Mouse (Mus musculus): ENCODE data around the gene Iars2.
A peak's percentile ranks its signal among the peaks of the same experiment; 100 is the strongest.

Iars2 gene

GRCm38 (mm10) chr1:185328721-185329610, at the start of gene Iars2:
Gene Iars2, minus strand, starts transcription at chr1:185329396.
- DNase-seq (ENCODE audit: extremely low read depth, insufficient read length, low spot score) = peak; percentile 93

- no peak for DNase-seq (ENCODE audit: extremely low read depth, insufficient read length, low spot score)
These were observed 48.2 kb upstream of the Iars2 start for GRCm38 (mm10) chr1:185377429-185377828.

- DNase-seq (ENCODE audit: extremely low read depth, insufficient read length, low spot score) = peak; percentile 62
These were observed 47.2 kb upstream of the Iars2 start for GRCm38 (mm10) chr1:185376390-185376789.

GRCm38 (mm10) chr1:185369979-185370378, 40.8 kb upstream of the Iars2 start:
- DNase-seq (ENCODE audit: extremely low read depth, insufficient read length, low spot score) = no peak

- DNase-seq (ENCODE audit: extremely low read depth, insufficient read length, low spot score) = no peak
These were observed 38.2 kb upstream of the Iars2 start for GRCm38 (mm10) chr1:185367383-185367782.

- no peak for DNase-seq (ENCODE audit: extremely low read depth, insufficient read length, low spot score)
These were observed 35.0 kb upstream of the Iars2 start for GRCm38 (mm10) chr1:185364183-185364540.

- DNase-seq (ENCODE audit: extremely low read depth, insufficient read length, low spot score) = peak; percentile 61
These were observed 34.5 kb upstream of the Iars2 start for GRCm38 (mm10) chr1:185363526-185364182.

GRCm38 (mm10) chr1:185362677-185363520, 33.7 kb upstream of the Iars2 start, which contains the start of gene Eprs:
Gene Eprs, plus strand, starts transcription at chr1:185363044.
- peak; percentile 99 for DNase-seq (ENCODE audit: extremely low read depth, insufficient read length, low spot score)

- DNase-seq (ENCODE audit: extremely low read depth, insufficient read length, low spot score) = no peak
These were observed 29.0 kb upstream of the Iars2 start for GRCm38 (mm10) chr1:185358211-185358610.

- no peak for DNase-seq (ENCODE audit: extremely low read depth, insufficient read length, low spot score)
These were observed 27.1 kb upstream of the Iars2 start for GRCm38 (mm10) chr1:185356246-185356645.

- no peak for DNase-seq (ENCODE audit: extremely low read depth, insufficient read length, low spot score)
These were observed 25.5 kb upstream of the Iars2 start for GRCm38 (mm10) chr1:185354731-185355130.

GRCm38 (mm10) chr1:185353351-185353750, 24.2 kb upstream of the Iars2 start:
- DNase-seq (ENCODE audit: extremely low read depth, insufficient read length, low spot score) = no peak

GRCm38 (mm10) chr1:185352151-185352550, 23.0 kb upstream of the Iars2 start:
- DNase-seq (ENCODE audit: extremely low read depth, insufficient read length, low spot score) = no peak

- no peak for DNase-seq (ENCODE audit: extremely low read depth, insufficient read length, low spot score)
These were observed 21.4 kb upstream of the Iars2 start for GRCm38 (mm10) chr1:185350611-185351010.

- no peak for DNase-seq (ENCODE audit: extremely low read depth, insufficient read length, low spot score)
These were observed 20.5 kb upstream of the Iars2 start for GRCm38 (mm10) chr1:185349741-185350140.

- DNase-seq (ENCODE audit: extremely low read depth, insufficient read length, low spot score) = no peak
These were observed 17.0 kb upstream of the Iars2 start for GRCm38 (mm10) chr1:185346188-185346587.

- no peak for DNase-seq (ENCODE audit: extremely low read depth, insufficient read length, low spot score)
These were observed 14.2 kb upstream of the Iars2 start for GRCm38 (mm10) chr1:185343422-185343821.

GRCm38 (mm10) chr1:185342441-185342840, 13.2 kb upstream of the Iars2 start:
- no peak for DNase-seq (ENCODE audit: extremely low read depth, insufficient read length, low spot score)

- no peak for DNase-seq (ENCODE audit: extremely low read depth, insufficient read length, low spot score)
These were observed 7.3 kb upstream of the Iars2 start for GRCm38 (mm10) chr1:185336535-185336934.

- no peak for DNase-seq (ENCODE audit: extremely low read depth, insufficient read length, low spot score)
These were observed 6.1 kb upstream of the Iars2 start for GRCm38 (mm10) chr1:185335231-185335765.

- DNase-seq (ENCODE audit: extremely low read depth, insufficient read length, low spot score) = no peak
These were observed 4.9 kb upstream of the Iars2 start for GRCm38 (mm10) chr1:185334136-185334535.
